Mouse (Mus musculus): ENCODE results near the gene Wscd2.

GRCm38 (mm10) chr5:113514062-113514461 is 23.9 kb downstream of the Wscd2 start:
- TF ChIP-seq CTCF (conservative IDR thresholded peaks at IDR 0.05 in 1 of 2, IDR thresholded peaks at IDR 0.05 in 1 of 2; ENCODE audit: low read depth in 2 of 2, low read length in 2 of 2) (no peak), USF1 (IDR thresholded peaks at IDR 0.05; ENCODE audit: low read depth, low read length) (no peak), POLR2A (IDR thresholded peaks at IDR 0.05; ENCODE audit: low read depth, low read length) (no peak), UBTF (IDR thresholded peaks at IDR 0.05; ENCODE audit: low read depth, low read length) (no peak), GABPA (IDR thresholded peaks at IDR 0.05; ENCODE audit: insufficient replicate concordance, low read depth, low read length) (no peak), POLR2AphosphoS2 (IDR thresholded peaks at IDR 0.05; ENCODE audit: low read depth, low read length) (no peak)

All from CH12.LX (cell line).